Mouse (Mus musculus) bone marrow, adult 2 months (tissue): ENCODE results near the gene Olfr1185-ps1. TPM values are rescaled to one million over a fixed set of nuclear protein-coding genes. Genes with fewer than 3 reads are reported as not detected.
"Not testable (repeated sequence)": the region's sequence is repeated elsewhere in the genome, so short reads cannot be mapped to it uniquely, and the experiment has no call there.

Source experiments
- H3K27ac ChIP-seq: fragments of 200-500 bp; 2 replicates; pipeline ENCODE4 v1.5.1; 2012; ENCODE audit warnings: low read depth, mild to moderate bottlenecking, control low read depth, inconsistent platforms, low read length; ENCODE audit not compliant: control insufficient read depth, poor library complexity, insufficient read depth
- H3K4me1 ChIP-seq: fragments of 200-500 bp; 2 replicates; pipeline ENCODE4 v1.6.1; 2011; ENCODE audit warnings: low read length; ENCODE audit not compliant: control insufficient read depth, insufficient read depth
- H3K4me3 ChIP-seq: fragments of 200-500 bp; replicated peaks from 2 replicates; pipeline ENCODE3; 2011; ENCODE audit warnings: mild to moderate bottlenecking, low read depth, low read length, control low read depth; ENCODE audit not compliant: control insufficient read depth
- CTCF ChIP-seq: fragments of 200-500 bp; IDR thresholded peaks from 2 replicates; pipeline ENCODE4 v1.5.1; 2011; ENCODE audit warnings: low read length, control low read depth; ENCODE audit not compliant: control insufficient read depth, insufficient read depth
- POLR2A ChIP-seq: fragments of 200-500 bp; IDR thresholded peaks from 2 replicates; pipeline ENCODE4 v1.6.1; 2011; ENCODE audit warnings: low read depth, mild to moderate bottlenecking, control low read depth, low read length, borderline replicate concordance; ENCODE audit not compliant: control insufficient read depth
- WGBS: fragments of 180-500 bp; shearing (Covaris S2); methylation state at CpG from one replicate; pipeline ENCODE4 v1.1.7; 2018; 5-methylcytosine and 5-hydroxymethylcytosine counted together
- polyA plus RNA-seq: library from polyadenylated mRNA; stranded (reverse); fragments of >200 nt; gene quantifications from 2 replicates; pipeline ENCODE4 v1.2.4, GENCODE M21; 2011; ENCODE audit warnings: low replicate concordance; ENCODE audit not compliant: missing spikeins, insufficient read depth, insufficient read length

Olfr1185-ps1 gene
- not detected in 2 replicates for polyA plus RNA-seq

- no peaks in the 10 kb centered on the region for H3K4me1 ChIP-seq
- TF ChIP-seq POLR2A = no peak
- 56% methylated on average over 2 of the region's 2 CpGs for WGBS
- no peak within 1 kb of the TSS for H3K4me3 ChIP-seq
- H3K27ac ChIP-seq = no peak within 1 kb of the TSS
Measured at GRCm38 (mm10) chr2:88493020-88493419, at the start of gene Olfr1185-ps1. TSS of gene Olfr1185-ps1 (plus strand) at chr2:88493320.

DNA sequence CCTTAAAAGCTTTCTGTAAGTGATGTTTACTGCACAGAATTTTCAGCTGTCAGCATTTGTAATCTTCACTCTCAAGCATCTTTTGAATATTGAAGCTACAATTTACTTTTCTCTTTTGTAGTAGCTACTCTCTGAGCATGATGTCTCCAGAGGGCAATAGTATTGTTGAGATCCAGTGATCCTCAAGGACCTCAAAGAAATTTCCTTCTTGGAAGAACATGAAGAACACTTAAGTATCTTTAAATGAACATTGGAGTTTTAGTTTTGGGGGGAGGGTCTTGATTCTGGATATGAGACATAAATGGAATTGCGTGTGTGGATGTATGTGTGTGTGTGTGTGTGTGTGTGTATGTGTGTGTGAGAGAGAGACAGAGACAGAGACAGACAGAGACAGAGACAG lies 44.1 kb upstream of the Olfr1185-ps1 start, which contains the start of gene Gm13757:
TSS of gene Gm13757 (minus strand) at position 101 of the 400 bp plus-strand sequence.
- no peak for TF ChIP-seq CTCF
- TF ChIP-seq POLR2A = no peak
- Histone ChIP-seq H3K27ac (no peak within 1 kb of the TSS), H3K4me1 (no peaks in the 10 kb centered on the region), H3K4me3 (no peak within 1 kb of the TSS)
- 77% methylated on average over 1 of the region's 1 CpGs for WGBS

DNA sequence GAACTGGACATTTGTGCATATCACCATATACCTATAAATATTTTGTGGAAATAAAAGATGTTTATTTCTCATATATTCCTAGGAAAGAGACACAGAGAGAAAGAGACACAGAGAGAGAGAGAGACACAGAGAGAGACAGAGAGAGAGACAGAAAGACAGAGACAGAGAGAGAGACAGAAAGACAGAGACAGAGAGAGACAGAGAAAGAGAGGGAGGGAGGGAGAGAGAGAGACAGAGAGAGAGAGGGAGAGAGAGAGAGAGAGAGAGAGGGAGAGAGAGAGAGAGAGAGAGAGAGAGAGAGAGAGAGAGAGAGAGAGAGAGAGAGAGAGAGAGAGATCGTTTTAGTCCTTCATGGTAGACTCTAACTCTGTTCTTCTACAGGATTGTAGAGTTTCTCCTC lies 38.6 kb upstream of the Olfr1185-ps1 start, which contains the start of gene Olfr1183:
TSS of gene Olfr1183 (plus strand) at position 301 of the 400 bp plus-strand sequence.
- H3K27ac ChIP-seq, H3K4me1 ChIP-seq, H3K4me3 ChIP-seq: not testable (repeated sequence)
- 91% methylated on average over 1 of the region's 1 CpGs for WGBS

GRCm38 (mm10) chr2:88483298-88483697 lies 9.8 kb upstream of the Olfr1185-ps1 start, which contains the start of gene Olfr1184:
TSS of gene Olfr1184 (plus strand) at chr2:88483598.
- H3K4me1 ChIP-seq = no peaks in the 10 kb centered on the region
- H3K4me3 ChIP-seq = no peak within 1 kb of the TSS
- WGBS = 80% methylated on average over 2 of the region's 2 CpGs
- TF ChIP-seq POLR2A = no peak
- TF ChIP-seq CTCF = no peak
- H3K27ac ChIP-seq = no peak within 1 kb of the TSS

DNA sequence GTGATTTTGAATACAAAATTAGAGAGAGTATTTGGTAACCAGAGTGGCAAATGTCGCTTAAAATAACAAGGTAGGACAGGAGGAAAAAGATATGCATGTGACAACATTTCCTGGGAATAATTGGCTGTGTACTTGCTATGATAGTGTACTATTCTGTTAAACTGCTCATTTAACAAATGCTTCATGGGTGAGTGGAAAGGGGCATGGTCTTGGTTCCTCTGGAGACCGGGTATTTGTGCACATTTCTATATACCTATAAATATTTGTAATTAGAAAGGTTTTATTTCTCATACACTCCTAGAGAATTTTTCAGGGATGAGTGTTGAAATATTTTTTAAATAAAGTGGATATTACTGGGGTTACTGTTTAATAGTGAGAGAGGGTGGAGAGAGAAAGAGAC lies 25.1 kb downstream of the Olfr1185-ps1 start, which contains the start of gene Olfr1186:
TSS of gene Olfr1186 (plus strand) at position 301 of the 400 bp plus-strand sequence.
- TF ChIP-seq POLR2A (no peak), CTCF (no peak)
- Histone ChIP-seq H3K27ac (no peak within 1 kb of the TSS), H3K4me3 (no peak within 1 kb of the TSS), H3K4me1 (no peaks in the 10 kb centered on the region)
- WGBS = 74% methylated on average over 2 of the region's 2 CpGs

- TF ChIP-seq POLR2A = no peak
- TF ChIP-seq CTCF = no peak
- no peak overlapping the region for H3K27ac ChIP-seq
- no peak overlapping the region for H3K4me3 ChIP-seq
- 51% methylated on average over 3 of the region's 3 CpGs for WGBS
- H3K4me1 ChIP-seq = no peaks in the 10 kb centered on the region
Measured at GRCm38 (mm10) chr2:88525720-88526119, 32.6 kb downstream of the Olfr1185-ps1 start.

Other genes starting within 250 kb of the Olfr1185-ps1 start
- gene Olfr1173, start 213.4 kb upstream of the Olfr1185-ps1 start, polyA plus RNA-seq = not detected in 2 replicates
- gene Olfr1174-ps, start 178.2 kb upstream of the Olfr1185-ps1 start, polyA plus RNA-seq = not detected in 2 replicates
- gene Olfr1175-ps, start 166.1 kb upstream of the Olfr1185-ps1 start, polyA plus RNA-seq = not detected in 2 replicates
- gene Olfr1176, start 156.6 kb upstream of the Olfr1185-ps1 start, polyA plus RNA-seq = not detected in 2 replicates
- gene Olfr1177-ps, start 146.8 kb upstream of the Olfr1185-ps1 start, polyA plus RNA-seq = not detected in 2 replicates
- gene Olfr1178, start 106.3 kb upstream of the Olfr1185-ps1 start, polyA plus RNA-seq = 20.4 and 30.3 TPM in 2 replicates
- not detected in 2 replicates for gene Olfr1179, start 86.9 kb upstream of the Olfr1185-ps1 start, polyA plus RNA-seq
- gene Olfr1180, start 74.2 kb upstream of the Olfr1185-ps1 start, polyA plus RNA-seq = not detected in 2 replicates
- not detected in 2 replicates for gene Olfr1181, start 67.1 kb upstream of the Olfr1185-ps1 start, polyA plus RNA-seq
- not detected in 2 replicates for gene Gm13757, start 44.2 kb upstream of the Olfr1185-ps1 start, polyA plus RNA-seq
- gene Olfr1183, start 38.5 kb upstream of the Olfr1185-ps1 start, polyA plus RNA-seq = not detected in 2 replicates
- not detected in 2 replicates for gene Olfr1184, start 9.7 kb upstream of the Olfr1185-ps1 start, polyA plus RNA-seq
- gene Olfr1186, start 25.2 kb downstream of the Olfr1185-ps1 start, polyA plus RNA-seq = not detected in 2 replicates
- not detected in 2 replicates for gene Olfr1188, start 63.6 kb downstream of the Olfr1185-ps1 start, polyA plus RNA-seq
- not detected in 2 replicates for gene Olfr1189, start 93.1 kb downstream of the Olfr1185-ps1 start, polyA plus RNA-seq
- gene Olfr1191-ps1, start 147.2 kb downstream of the Olfr1185-ps1 start, polyA plus RNA-seq = 0.16 and 1.7 TPM in 2 replicates
- 0.29 TPM in 1 of 2 replicates, not detected in the other for gene Olfr1192-ps1, start 155.2 kb downstream of the Olfr1185-ps1 start, polyA plus RNA-seq
- not detected in 2 replicates for gene Olfr1193, start 182.3 kb downstream of the Olfr1185-ps1 start, polyA plus RNA-seq
- not detected in 2 replicates for gene Olfr1195, start 195.9 kb downstream of the Olfr1185-ps1 start, polyA plus RNA-seq
- not detected in 2 replicates for gene Olfr1196, start 211.3 kb downstream of the Olfr1185-ps1 start, polyA plus RNA-seq
- not detected in 2 replicates for gene Olfr1197, start 239.0 kb downstream of the Olfr1185-ps1 start, polyA plus RNA-seq